Mouse (Mus musculus) CD4-positive helper T cell, adult 2 months (primary cell): ENCODE measurements around the gene Tymp.

Source experiments
- DNase-seq: peaks from one replicate; pipeline ENCODE4 v3.0.0-alpha.2; 2012; ENCODE audit warnings: low read depth, missing footprints, low spot score

Tymp gene

DNA sequence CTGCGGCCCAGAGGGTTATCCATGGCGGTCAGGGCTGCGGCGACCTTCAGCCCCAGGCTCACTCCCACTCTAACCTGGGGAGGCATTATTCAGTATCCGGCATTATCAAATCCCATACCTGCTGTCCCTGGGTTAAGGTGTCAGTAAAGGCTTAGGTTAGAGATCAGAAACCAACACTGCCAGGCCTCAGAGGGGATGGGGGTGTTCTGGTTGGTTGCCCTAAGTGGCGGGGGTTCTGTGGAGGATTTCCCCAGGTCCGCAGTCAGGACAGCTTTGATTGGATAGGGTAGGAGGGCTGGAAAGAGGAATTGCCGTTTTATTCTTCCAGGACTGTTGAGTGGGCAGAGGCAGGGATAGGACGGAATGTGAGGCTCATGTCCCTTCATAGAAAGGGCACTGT is 2.5 kb downstream of the Tymp start:
- DNase-seq, result no peak

DNA sequence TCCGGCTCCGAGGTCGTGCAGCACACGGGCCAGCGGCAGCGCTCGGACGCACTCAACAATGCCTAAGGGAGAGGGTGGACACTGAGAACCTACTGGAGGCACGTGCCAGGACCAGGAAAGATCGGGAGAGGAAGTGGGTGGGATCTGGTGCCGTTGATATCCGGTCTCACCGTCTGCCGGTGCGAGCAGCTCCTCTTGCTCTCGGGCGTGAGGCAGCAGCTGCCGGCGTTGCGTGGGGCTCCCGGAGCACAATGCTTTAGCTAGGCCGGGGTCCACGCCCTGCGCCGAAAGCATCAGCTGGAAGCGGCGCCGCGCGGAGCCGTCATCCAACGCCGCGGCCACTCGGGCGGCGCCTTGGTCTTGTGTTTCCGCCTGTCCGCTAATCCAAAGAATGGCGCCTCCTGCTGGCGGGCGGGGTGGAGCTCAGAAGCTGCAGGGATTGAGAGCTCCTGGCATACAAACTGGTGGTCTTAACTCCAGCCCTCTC is 3.0 kb downstream of the Tymp start, which contains the start of gene Sco2:
Gene Sco2 (minus strand): TSS at position 85 of the 487 bp plus-strand sequence.
- DNase-seq, result peak; percentile 88

DNA sequence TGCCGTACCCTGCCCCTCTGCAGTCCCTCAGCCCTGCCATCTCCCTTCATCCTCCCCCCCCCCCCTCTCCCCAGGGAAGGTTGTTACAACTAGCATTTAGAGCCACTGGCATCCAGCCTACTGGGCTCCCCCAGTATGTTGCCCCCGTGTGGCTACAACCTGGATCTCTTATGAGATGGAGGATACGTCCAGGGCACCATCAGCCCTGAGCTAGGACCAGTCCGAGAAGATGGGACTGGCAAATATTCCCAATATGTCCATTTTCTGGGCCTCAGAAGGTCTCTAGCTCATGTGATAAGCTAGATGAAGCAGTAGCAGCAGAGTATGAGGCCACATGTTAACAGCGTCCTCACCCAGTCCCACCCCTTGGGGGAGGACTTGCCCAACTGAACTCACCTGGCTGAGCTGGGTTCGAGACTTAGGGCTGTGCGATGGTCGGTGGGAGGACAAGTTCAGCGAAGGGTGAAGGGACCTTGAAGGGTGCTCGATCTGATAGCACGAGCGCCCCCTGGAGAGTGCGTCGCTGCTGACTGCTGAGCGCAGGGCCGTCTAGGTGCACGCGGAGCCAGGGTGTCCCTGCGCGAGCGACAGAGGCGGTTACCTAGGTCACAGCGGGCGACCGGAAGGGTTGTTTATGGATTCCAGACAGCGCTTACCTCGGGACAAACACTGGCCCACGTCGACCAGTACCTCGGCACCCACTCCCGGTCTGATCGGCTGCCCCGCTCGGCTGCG is 3.6 kb downstream of the Tymp start:
- DNase-seq, result peak; percentile 91

DNA sequence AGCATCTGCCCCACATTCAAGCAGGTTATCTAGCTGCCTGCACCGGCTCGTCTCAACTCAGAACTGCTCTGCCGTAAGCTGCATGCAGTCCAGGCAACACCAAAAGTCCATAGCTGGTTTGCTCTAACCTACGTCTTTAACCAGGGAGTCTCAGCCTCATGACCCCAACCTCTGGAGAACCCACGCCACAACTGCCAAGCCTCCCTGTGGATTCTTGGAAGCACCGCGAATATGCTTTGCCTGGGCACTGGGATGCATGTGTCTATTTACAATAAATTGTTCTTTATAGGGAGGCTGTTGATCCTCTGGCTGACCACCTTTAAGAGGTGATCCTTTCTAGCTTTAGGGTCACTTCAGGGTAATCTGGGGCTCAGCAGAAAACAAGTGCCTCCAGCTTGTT is 4.3 kb downstream of the Tymp start:
- no peak for DNase-seq

DNA sequence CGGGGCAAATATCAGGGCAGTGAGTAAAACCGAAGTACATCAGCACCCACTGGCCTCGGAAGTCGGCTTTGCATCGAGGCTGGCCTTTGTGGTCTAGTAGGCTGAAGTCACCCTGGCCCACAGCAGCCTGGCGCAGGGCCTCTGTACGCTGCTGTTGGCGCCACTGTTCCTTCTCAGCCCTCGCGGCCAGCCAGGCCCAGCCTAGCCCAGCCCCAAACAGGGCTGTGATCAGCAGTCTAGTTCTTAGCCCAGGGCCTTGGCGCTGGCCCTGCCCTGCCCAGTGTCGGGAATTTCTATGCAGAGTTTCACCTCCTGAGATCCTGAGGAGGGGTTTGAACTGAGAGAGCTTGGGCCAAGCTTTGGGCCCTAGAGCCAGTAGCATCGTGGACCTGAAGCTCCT is 4.8 kb downstream of the Tymp start:
- no peak for DNase-seq

DNA sequence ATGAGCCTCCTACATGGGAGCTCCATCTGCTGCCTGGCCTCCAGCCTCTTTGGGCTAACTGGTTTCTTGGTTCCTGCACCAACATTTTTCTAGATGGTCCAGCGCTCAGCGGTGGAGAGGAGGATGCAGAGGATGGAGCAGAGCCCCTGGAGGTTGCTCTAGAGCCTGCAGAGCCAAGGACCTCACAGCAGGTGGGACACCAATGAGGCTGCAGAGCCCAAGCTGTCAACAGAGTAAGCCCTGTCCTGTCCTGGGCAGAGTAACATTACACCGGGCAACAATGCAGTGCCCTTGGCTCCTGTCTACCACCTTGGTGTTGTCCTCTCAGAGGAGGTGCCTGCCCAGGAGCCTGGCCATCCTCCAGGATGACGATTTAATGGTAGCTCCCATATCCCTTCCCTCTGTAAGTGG is 11.7 kb downstream of the Tymp start:
- no peak for DNase-seq

DNA sequence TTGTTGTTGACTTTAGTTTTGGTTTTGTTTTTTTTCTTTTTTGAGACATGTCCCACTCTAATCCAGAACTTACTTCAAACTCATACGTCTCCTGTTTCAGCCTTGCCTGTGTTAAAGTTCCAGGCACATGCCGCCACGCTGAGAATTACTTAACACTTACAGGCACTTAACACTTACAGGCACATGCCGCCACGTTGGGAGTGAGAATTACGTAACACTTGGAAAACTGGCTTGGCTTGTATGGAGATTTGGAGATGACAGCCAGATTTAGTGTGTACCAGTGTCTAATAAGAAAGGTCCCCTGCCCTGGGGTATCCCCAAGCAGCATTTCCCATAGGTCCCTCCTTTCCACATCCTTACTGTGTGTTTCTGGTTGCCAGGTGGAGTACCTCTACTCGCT is 13.8 kb downstream of the Tymp start:
- DNase-seq, result no peak

DNA sequence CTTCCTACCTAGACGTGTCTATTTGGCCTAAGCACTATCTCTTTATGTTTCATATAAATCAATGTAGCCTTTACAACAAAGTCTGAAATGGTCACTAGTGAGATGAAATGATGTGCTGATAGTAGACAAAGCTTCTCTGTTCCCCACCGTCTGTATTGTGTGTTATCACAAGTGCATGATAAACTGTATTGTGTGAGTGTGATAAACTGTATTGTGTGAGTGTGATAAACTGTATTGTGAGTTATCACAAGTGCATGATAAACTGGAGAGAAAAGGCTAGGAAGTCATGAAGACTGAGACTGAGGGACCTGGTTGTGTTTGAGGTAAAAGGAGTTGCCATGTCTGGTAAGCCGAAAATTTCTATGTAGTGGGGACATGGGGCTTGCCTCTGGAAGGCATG is 18.1 kb downstream of the Tymp start:
- DNase-seq, result no peak

DNA sequence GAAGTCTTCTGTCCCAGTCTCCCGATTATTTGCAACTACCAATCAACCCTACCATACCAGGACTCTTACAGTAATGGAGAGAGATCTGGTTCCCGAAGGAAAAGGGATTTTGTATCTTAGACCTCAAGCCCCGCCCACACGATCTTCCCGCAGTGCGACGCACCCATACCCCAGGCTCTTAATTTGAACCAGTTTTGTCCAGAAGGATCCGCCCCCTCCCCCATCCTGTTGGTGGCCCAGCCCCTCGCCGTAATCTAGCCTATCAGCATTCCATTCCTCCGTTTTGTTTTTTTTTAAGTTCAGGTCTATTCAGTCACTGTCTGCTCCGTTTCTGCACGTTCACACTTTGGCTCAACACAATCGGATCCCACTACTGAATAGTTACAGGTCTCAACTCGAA is 20.5 kb downstream of the Tymp start:
- DNase-seq, result peak; percentile 76

DNA sequence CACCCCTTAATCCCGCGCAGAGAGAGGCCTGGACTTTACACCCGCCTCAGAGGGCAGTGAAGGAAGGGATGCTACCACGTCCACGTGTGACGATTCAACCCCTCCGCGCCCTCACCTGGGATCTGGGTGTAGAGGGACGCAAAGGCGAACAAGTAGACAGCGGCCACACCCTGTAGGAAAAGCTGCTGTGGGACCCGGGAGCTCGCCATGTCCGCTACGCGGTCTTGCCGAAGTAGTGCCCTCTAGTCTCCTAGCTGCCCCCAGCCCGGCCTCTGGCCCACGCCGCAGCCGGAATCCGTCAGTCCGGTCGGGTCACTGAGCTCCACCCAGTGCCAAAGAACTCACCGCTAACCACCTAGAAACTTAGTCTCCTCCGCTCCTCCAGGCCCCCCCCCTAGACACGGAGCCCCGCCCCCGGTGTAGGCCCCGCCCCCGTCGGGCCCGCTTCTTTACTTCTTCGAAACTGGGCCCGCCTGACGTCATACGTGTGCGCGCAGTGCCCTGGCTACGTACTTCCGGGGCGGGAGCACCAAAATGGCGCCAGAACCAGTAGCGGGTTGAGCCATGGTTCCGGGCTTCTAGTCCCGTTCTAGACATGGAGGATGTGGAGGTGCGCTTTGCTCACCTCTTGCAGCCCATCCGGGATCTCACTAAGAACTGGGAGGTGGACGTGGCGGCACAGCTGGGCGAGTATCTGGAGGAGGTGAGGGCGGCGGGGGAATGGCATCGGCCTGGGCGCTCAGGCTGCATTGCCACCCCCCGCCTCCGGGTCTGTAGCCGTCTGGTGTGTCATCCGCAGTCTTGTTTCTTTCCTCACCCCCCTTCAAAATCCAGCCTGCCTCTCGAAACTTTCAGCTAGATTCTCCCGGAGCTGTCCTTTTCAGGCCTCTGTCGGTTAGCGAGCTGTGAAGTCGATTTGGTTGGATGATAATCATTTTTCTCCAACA is 21.3 kb downstream of the Tymp start, which contains the start of the genes Lmf2 and Ncaph2:
Gene Lmf2 (minus strand): TSS at position 419 of the 947 bp plus-strand sequence.
Gene Ncaph2 (plus strand): TSS at position 479 of the 947 bp plus-strand sequence.
- DNase-seq, result peak; percentile 97

DNA sequence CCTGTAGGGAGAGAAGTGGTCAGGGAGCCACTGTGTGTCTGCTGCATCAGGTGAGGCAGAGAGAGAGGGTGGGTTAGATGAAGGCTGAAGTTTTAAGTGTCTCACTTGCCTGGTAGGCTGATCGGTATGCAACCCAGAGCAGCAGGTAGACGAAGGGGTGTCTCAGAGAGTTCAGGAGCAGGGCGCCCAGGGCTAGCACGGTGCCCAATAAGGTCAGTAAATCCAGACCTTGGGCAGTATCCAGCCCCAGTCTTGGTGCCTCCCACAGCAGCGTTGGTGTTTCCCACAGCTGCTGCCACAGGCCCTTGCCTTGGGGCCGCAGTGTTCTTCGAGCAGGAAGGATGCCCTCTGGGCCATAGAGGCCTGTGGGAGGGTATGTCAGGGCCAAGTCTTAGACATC is 22.4 kb downstream of the Tymp start:
- no peak for DNase-seq

DNA sequence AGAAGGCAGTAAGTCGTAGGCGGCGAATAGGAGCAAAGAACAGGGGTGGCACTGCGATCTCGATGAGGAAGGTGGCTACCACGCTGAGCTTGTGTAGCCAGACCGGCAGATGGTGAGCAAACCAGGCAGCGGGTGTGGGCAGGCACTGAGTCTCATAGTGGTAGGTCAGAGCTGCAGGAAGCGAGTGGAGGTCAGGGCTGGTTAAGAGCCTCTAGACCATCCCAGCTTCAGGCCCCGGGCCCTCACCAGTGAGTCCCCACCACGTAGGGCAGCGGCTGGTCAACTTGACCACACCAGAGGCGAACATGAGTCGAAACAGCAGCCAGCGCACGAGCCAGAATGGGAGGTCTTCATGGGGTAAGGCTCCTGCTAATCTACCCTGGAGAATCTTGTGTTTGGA is 23.0 kb downstream of the Tymp start:
- DNase-seq, result no peak

DNA sequence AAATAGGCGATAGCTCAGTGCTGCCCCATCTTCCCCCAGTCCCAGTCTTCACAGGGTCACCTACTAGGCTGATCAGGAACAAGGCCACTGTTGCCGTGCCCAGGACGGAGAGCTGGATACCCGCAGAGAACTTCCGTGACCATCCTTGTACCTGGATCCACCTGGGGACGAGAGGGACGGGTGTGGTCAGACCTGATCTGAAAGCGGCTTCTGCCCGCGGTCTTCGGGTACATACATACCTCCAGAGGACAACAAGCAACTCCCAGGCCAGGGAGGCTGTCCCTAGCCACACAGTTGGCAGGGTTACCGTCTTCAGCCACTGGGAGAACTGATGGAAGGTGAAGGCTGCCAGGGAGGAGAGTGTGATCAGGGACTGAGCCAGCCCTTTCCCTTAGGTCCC is 24.0 kb downstream of the Tymp start:
- no peak for DNase-seq

DNA sequence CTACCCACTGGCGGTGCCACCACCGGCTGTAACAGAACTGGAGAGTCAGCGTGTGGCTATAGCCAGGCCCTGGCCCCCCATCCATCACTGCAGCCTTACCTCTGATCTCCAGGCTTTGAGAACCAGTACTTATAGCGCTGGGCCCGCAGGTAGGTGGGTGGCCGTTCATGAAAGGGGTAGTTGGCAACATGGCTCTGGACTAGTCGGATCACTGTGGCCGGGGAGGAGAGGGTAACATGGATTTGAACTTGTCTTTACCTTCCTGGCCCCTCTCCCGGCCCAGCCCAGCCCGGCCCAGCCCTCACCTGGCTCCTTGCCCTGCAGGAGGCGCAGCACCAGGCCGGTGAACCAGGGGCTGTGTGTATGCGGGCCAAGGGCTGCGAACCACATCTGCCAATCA is 24.8 kb downstream of the Tymp start:
- no peak for DNase-seq

DNA sequence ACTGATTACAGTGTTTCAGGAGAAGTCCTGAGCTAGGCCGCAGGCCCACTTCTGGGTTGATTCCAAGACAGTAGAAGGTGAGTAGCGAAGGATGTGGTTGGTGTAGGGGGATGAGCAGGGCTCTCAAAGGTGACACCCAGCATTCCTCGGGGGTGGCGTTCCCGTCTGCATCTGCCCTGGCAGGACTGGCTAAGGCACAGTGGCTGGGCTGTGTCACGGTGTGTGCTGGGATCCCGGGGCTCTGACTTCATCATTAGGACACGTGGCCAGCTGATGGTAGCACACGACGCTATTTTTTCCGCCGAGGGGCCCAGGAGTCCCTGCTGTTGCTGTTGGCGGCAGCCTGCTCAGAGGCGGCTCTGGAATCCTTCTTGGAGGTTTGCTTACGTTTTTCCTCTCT is 25.5 kb downstream of the Tymp start:
- no peak for DNase-seq

DNA sequence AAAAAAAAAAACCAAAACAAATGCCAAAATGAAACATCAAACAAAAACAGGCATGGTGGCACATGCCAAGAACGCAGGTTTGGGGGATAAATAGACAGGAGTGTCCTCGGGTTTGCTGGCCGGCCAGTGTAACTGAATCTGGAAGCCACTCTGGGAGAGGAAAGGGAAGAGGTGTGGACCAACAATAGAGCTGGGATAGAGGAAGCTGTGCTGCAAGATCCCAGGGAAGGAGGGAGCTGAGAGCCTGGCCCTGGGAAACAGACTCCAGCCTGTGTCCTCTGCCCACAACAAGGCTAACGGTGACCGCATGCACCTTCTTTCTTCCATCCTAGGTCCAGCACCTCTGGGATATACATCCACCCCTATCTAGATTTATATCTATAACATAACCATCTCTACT is 26.4 kb downstream of the Tymp start:
- DNase-seq, result no peak

DNA sequence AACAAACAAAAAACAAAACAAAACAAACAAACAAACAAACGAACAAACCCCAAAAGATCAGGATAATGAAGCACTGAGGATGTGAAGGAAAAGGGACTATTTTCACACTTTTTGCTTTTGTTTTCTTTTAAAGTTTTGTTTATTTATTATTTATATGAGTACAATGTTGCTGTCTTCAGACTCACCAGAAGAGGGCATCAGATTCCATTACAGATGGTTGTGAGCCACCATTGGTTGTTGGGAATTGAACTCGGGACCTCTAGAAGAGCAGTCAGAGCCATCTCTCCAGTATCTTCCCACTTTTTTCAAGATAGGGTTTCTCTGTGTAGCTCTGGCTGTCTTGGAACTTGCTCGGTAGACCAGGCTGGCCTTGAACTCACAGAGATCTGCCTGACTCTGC is 33.5 kb downstream of the Tymp start:
- peak; percentile 19 for DNase-seq

DNA sequence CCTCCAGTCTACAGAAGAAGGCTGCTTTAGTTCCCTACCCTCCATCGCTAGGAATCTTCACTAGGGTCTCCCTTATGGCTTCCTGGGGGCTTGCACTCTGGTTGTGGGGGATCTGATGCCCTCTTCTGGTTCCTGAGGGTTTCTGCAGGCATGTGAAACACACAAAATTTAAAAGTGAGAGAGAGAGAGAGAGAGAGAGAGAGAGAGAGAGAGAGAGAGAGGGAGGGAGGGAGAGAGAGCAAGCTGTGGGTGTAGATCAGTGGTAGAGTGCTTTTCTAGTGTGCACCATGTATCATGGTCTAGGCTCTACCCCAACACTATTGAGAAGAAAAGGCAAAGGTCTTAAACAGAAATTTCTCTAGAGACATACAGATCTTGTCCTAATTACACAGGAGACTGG is 35.2 kb downstream of the Tymp start:
- no peak for DNase-seq

DNA sequence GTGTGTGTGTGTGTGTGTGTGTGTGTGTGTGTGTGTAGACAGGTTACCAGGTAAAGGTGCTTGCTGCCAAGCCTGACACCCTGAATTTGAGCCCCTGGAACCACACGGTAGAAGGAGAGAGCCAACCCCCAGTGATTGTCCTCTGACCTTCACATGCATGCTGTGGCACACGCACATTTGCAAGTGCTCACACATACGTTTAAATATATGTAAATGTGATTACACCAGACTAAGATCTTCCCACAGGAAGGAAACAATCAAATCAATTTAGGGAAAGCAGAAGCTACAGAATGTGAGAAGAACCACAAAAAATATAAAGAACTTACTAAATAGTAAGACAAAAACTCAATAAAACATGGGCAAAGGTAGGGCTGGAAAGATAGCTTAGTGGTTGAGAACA is 36.7 kb downstream of the Tymp start:
- DNase-seq, result no peak

DNA sequence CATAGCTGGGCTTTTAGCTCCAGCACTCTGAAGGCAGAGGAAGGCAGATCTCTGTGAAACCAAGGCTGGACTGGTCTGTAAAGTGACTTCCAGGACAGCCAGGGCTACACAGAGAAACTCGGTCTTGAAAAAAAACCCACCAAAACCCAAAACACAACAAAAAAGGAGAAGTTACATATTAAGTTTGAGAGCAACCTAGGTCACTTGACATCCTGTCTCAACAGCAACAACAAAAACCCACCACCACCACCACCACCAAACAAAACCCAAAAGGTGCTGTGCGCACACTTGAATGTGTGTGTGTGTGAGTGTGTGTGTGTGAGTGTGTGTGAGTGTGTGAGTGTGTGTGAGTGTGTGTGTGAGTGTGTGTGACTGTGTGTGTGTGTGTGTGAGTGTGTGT is 37.1 kb downstream of the Tymp start:
- DNase-seq, result no peak

DNA sequence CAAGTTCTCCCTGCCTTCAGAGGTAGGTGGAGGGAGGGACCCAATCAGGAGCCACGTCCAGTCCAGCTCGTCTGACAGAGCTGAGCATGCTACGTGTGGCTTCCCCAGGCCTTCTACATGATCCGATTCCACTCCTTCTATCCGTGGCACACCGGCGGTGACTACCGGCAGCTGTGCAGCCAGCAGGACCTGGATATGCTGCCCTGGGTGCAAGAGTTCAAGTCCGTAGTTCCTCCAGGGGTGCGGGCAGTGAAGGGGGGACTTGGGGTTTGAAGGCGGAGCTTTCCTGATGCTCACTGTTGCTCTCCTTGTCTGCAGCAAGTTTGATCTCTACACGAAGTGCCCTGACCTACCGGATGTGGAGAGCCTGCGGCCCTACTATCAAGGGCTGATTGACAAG is 40.4 kb downstream of the Tymp start:
- no peak for DNase-seq

DNA sequence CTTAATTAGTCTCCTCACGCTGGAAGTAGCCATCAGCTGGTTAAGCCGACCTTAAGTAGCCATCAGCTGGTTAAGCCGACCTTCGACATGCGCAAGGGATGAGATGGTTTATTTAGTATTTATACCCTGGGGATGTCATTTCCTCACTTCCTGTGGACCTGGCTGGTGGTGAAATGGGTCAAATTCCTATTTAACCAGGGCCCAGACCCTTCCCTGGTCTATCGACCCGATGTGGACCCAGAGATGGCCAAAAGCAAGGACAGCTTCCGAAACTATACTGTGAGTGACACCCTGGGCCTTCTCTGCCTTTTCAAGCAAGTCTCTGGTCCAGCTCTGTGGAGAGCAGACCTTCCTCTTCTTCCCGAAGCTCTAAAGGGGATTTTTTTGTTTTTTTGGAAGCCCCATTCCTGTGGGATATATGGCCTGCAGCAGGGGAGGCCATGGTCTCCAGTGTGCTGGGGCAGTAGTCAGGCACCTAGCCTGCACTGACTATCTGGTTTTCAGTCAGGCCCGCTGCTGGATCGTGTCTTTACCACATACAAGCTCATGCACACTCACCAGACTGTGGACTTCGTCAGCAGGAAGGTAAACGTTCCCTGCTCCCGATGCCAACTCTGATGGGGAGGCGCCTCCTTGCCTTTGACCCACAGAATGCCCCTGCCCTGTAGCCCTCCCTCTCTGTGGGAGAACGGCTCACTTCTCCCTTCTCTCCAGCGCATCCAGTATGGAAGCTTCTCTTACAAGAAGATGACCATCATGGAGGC is 41.9 kb downstream of the Tymp start:
- no peak for DNase-seq
